13 mouse cellular contexts compared by ENCODE assay signal in the genomic region with DNA sequence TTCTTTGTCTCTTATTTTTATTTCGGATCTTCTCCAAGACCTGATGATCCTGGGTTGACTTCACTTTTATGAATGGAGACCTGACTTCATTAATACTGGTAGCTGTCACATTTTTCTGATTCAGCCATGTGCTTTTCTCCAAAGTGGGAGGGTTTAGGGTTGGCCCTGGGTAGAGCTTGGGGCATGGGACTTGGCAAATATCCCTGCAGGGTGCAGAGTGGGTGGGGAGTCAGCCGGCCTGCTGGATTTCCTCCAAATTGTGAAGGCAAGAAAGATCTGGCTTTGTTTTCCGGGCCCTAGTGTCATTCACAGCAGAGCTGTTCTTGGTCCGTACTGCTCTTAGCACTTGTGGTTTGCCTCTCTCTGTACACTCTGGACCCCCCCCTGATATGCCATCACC.
A peak's percentile ranks its signal among the peaks of the same experiment; 100 is the strongest.
DNase-seq lines count a peak whose midpoint lies in the region; ATAC-seq and TF ChIP-seq lines count a peak whose summit lies in the region.
"Had no signal": no experiment of that assay in that cellular context is flagged by ENCODE, and none has a peak within 500 bp of the region (broad histone marks: within the 10 kb centered on the region; RNA-seq: fewer than 3 reads in every experiment).

No protein-coding gene starts in this region.

- DNase-seq in heart, adult 11 months = no peak
- DNase-seq in lung, embryonic 14.5 days = peak; percentile 16
- DNase-seq in lung, adult 2 months = no peak
- DNase-seq in adrenal gland, postnatal 10 days = peak; percentile 62
- peak; percentile 75 to 81 for DNase-seq in cerebellum, postnatal 10 days
- DNase-seq in frontal cortex, postnatal 25 days (ENCODE audit: low spot score in 2 of 2) = no peak
- DNase-seq: gastrocnemius, adult 2 months; thymus, adult 18-20 months had no signal

- TF ChIP-seq POLR2A in lung, adult 2 months (IDR thresholded peaks at IDR 0.05; ENCODE audit: borderline replicate concordance, extremely low read depth, low read depth, low read length) = no peak

- peaks cover 16% of the 10 kb centered on the region for H3K4me1 ChIP-seq in heart, embryonic 15.5 days (replicated peaks)
- H3K4me1 ChIP-seq in lung, embryonic 14.5 days (ENCODE audit: insufficient read depth) = no peaks in the 10 kb centered on the region
- no peaks in the 10 kb centered on the region for H3K4me1 ChIP-seq in lung, adult 2 months (ENCODE audit: control insufficient read depth, insufficient read depth, low read length)
- H3K4me1 ChIP-seq: megakaryocyte, embryonic 14.5 days had no signal

- H3K36me3 ChIP-seq in heart, embryonic 15.5 days = no peaks in the 10 kb centered on the region
- no peaks in the 10 kb centered on the region for H3K36me3 ChIP-seq in lung, embryonic 14.5 days (ENCODE audit: insufficient read depth)
- H3K36me3 ChIP-seq: intestine, embryonic 15.5 days had no signal

- no peak overlapping the region for H3K9ac ChIP-seq in heart, embryonic 15.5 days
- H3K9ac ChIP-seq in lung, embryonic 14.5 days = no peak overlapping the region
- H3K9ac ChIP-seq: intestine, embryonic 15.5 days had no signal

- H3K4me3 ChIP-seq in heart, embryonic 15.5 days = no peak overlapping the region
- H3K4me3 ChIP-seq in lung, embryonic 14.5 days (ENCODE audit: low read depth, low read length) = no peak overlapping the region
- H3K4me3 ChIP-seq in lung, adult 2 months (replicated peaks; ENCODE audit: extremely low read depth, low read depth, low read length) = no peak overlapping the region
- H3K4me3 ChIP-seq: gastrocnemius, adult 2 months; intestine, embryonic 15.5 days; megakaryocyte, embryonic 14.5 days had no signal

- 42% methylated on average over 4 of the region's 4 CpGs for WGBS in heart, embryonic 15.5 days
- WGBS in lung, embryonic 14.5 days = 51% methylated on average over 4 of the region's 4 CpGs
- 43% methylated on average over 4 of the region's 4 CpGs for WGBS in lung, adult 2 months

- H3K27me3 ChIP-seq in heart, embryonic 15.5 days = no peaks in the 10 kb centered on the region
- H3K27me3 ChIP-seq in lung, embryonic 14.5 days (ENCODE audit: insufficient read depth, low read length) = no peaks in the 10 kb centered on the region
- H3K27me3 ChIP-seq: CH12.LX; intestine, embryonic 15.5 days; megakaryocyte, embryonic 14.5 days had no signal

- ATAC-seq in heart, embryonic 15.5 days (replicated peaks; ENCODE audit: insufficient number of reproducible peaks, insufficient read depth, low FRiP score, low read depth) = 0 out of 2 replicates have a peak, but pooled peaks have one; percentile 47
- no peak for ATAC-seq in lung, embryonic 14.5 days (ENCODE audit: insufficient read depth)
- ATAC-seq in frontal cortex, adult (ENCODE audit: low TSS enrichment) = no peak
- ATAC-seq: intestine, embryonic 15.5 days had no signal

- 0 out of 2 replicates have a peak overlapping the region, but pooled peaks have one; percentile 7 for H3K27ac ChIP-seq in heart, embryonic 15.5 days
- no peak overlapping the region for H3K27ac ChIP-seq in lung, embryonic 14.5 days (ENCODE audit: low read depth)
- H3K27ac ChIP-seq: gastrocnemius, adult 2 months; intestine, embryonic 15.5 days had no signal

- no peaks in the 10 kb centered on the region for H3K9me3 ChIP-seq in heart, embryonic 15.5 days (replicated peaks)
- no peaks in the 10 kb centered on the region for H3K9me3 ChIP-seq in lung, embryonic 14.5 days (ENCODE audit: low read depth, low read length)
- H3K9me3 ChIP-seq: intestine, embryonic 15.5 days; megakaryocyte, embryonic 14.5 days had no signal

- TF ChIP-seq CTCF in lung, embryonic 14.5 days (IDR thresholded peaks at IDR 0.05; ENCODE audit: low read depth) = no peak
- TF ChIP-seq CTCF in lung, adult 2 months (IDR thresholded peaks at IDR 0.05; ENCODE audit: insufficient read depth, low read length) = no peak

- no peak overlapping the region for H3K4me2 ChIP-seq in heart, embryonic 15.5 days
- H3K4me2 ChIP-seq in lung, embryonic 14.5 days = no peak overlapping the region
- H3K4me2 ChIP-seq: intestine, embryonic 15.5 days had no signal

Comparison
In these comparisons a context has a peak if more than half of its experiments do, and no peak if none do; other contexts are left out.
1. DNase-seq: peak in lung, embryonic 14.5 days (single experiment), adrenal gland, postnatal 10 days (single experiment) and cerebellum, postnatal 10 days (2 of 2); none in heart, adult 11 months (single experiment), lung, adult 2 months (single experiment) and frontal cortex, postnatal 25 days (0 of 2).